Mouse (Mus musculus): ENCODE results near the gene Pced1b. TPM values are rescaled to one million over a fixed set of nuclear protein-coding genes. Genes with fewer than 3 reads are reported as not detected.

The Pced1b gene
- polyA plus RNA-seq, 1 experiment from 2014 or later, result 1.9 TPM

DNA sequence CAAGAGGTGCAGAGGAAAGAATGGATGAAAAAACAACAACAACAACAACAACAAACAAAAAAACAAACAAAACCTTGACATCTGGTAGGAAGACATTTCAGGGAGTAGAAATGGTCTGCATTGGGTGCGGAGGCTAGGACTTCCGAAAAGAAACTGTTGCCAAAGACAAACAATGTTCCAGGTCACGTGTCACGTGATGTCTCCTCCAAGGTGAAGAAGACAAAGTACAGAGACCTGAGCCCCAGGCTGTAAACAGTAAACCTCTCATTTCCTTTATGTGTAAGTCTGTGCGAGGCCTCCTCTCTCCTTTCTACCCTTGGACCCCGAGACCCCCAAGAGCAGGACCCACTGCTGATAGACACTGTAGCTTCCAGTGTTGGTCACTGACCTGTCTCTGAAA, 184.6 kb downstream of the Pced1b start:
- Histone ChIP-seq H3K9me3 (replicated peaks) (no peaks in the 10 kb centered on the region), H3K4me1 (replicated peaks) (no peaks in the 10 kb centered on the region), H3K4me2 (no peak overlapping the region), H3K9ac (no peak overlapping the region), H3K36me3 (no peaks in the 10 kb centered on the region), H3K4me3 (no peak overlapping the region), H3K27me3 (no peaks in the 10 kb centered on the region), H3K27ac (no peak overlapping the region)
- ATAC-seq (replicated peaks; ENCODE audit: insufficient number of reproducible peaks, insufficient read depth, low FRiP score, low read depth), result no peak
- 70% methylated on average over 6 of the region's 6 CpGs for WGBS

- Histone ChIP-seq H3K4me3 (no peak overlapping the region), H3K4me1 (replicated peaks) (no peaks in the 10 kb centered on the region), H3K27me3 (no peaks in the 10 kb centered on the region), H3K27ac (no peak overlapping the region), H3K36me3 (no peaks in the 10 kb centered on the region), H3K4me2 (no peak overlapping the region), H3K9me3 (replicated peaks) (no peaks in the 10 kb centered on the region), H3K9ac (no peak overlapping the region)
- no peak for ATAC-seq (replicated peaks; ENCODE audit: insufficient number of reproducible peaks, insufficient read depth, low FRiP score, low read depth)
- 25% methylated on average over 4 of the region's 4 CpGs for WGBS
Observed at GRCm38 (mm10) chr15:97432221-97432620, 185.3 kb downstream of the Pced1b start.

Other genes starting within 250 kb of the Pced1b start
- 94.8 and 103 TPM in 2 replicates for gene Slc38a4, start 191.2 kb upstream of the Pced1b start, polyA plus RNA-seq (2015; fragmentation: Nextera tagmentation; extraction: Ambion mirVana)
- gene Amigo2, start 180 bp downstream of the Pced1b start, polyA plus RNA-seq (2015; fragmentation: Nextera tagmentation; extraction: Ambion mirVana), result 4.5 and 4.6 TPM in 2 replicates